Mouse (Mus musculus) liver, embryonic 13.5 days (tissue): ENCODE results near the gene Mettl13. TPM values are rescaled to one million over a fixed set of nuclear protein-coding genes. Genes with fewer than 3 reads are reported as not detected.

Source experiments
- ATAC-seq: fragments of 200-750 bp; cut with Nextera tagmentation; 2 replicates; pipeline ENCODE4 v1.8.0; 2017; ENCODE audit warnings: low read depth, mild to moderate bottlenecking, moderate number of reproducible peaks, moderate library complexity
- DNase-seq: peaks from one replicate; pipeline ENCODE4 v3.0.0; 2022
- H3K27ac ChIP-seq: fragments of 300-500 bp; sonication (generic); 2 replicates; pipeline ENCODE4 v1.5.1; 2015; ENCODE audit warnings: moderate library complexity, mild to moderate bottlenecking, inconsistent platforms
- H3K27me3 ChIP-seq: fragments of 300-500 bp; sonication (generic); 2 replicates; pipeline ENCODE4 v1.6.1; 2015; ENCODE audit warnings: mild to moderate bottlenecking, inconsistent platforms
- H3K36me3 ChIP-seq: fragments of 300-500 bp; sonication (generic); 2 replicates; pipeline ENCODE4 v1.6.1; 2015; ENCODE audit warnings: mild to moderate bottlenecking, inconsistent platforms
- H3K4me1 ChIP-seq: fragments of 300-500 bp; sonication (generic); replicated peaks from 2 replicates; pipeline ENCODE4 v1.6.1; 2015; ENCODE audit warnings: inconsistent platforms
- H3K4me2 ChIP-seq: fragments of 300-500 bp; sonication (generic); 2 replicates; pipeline ENCODE4 v1.6.1; 2015; ENCODE audit warnings: inconsistent platforms, mild to moderate bottlenecking, moderate library complexity
- H3K4me3 ChIP-seq: fragments of 300-500 bp; sonication (generic); replicated peaks from 2 replicates; pipeline ENCODE4 v1.5.1; 2015; ENCODE audit warnings: mild to moderate bottlenecking, inconsistent platforms
- H3K9ac ChIP-seq: fragments of 300-500 bp; sonication (generic); 2 replicates; pipeline ENCODE4 v1.6.1; 2015; ENCODE audit warnings: mild to moderate bottlenecking, inconsistent platforms
- H3K9me3 ChIP-seq: fragments of 300-500 bp; sonication (generic); replicated peaks from 2 replicates; pipeline ENCODE4 v1.6.1; 2016; ENCODE audit warnings: inconsistent platforms
- WGBS: fragments of 180-500 bp; shearing (Covaris S2); methylation state at CpG from one replicate; pipeline ENCODE4 v1.1.7; 2015; ENCODE audit not compliant: insufficient replicate concordance; 5-methylcytosine and 5-hydroxymethylcytosine counted together
- polyA plus RNA-seq: library from polyadenylated mRNA; unstranded; fragments of >200 nt; fragmentation: Nextera tagmentation; extraction: Ambion mirVana; gene quantifications from 2 replicates; pipeline ENCODE4 v1.2.1, GENCODE M21; 2015

The Mettl13 gene
- polyA plus RNA-seq, 1 experiment from 2014 or later: 15.1 TPM

GRCm38 (mm10) chr1:162531584-162531983 is 16.8 kb downstream of the Mettl13 start:
- ATAC-seq: no peak
- 61% methylated on average over 4 of the region's 4 CpGs for WGBS
- H3K4me1 ChIP-seq: no peaks in the 10 kb centered on the region
- peaks cover 39% of the 10 kb centered on the region for H3K36me3 ChIP-seq
- H3K4me3 ChIP-seq: no peak overlapping the region
- H3K4me2 ChIP-seq: no peak overlapping the region
- no peak for DNase-seq
- no peaks in the 10 kb centered on the region for H3K27me3 ChIP-seq
- no peak overlapping the region for H3K27ac ChIP-seq
- no peak overlapping the region for H3K9ac ChIP-seq
- H3K9me3 ChIP-seq: no peaks in the 10 kb centered on the region

GRCm38 (mm10) chr1:162530666-162531065 is 17.7 kb downstream of the Mettl13 start:
- Histone ChIP-seq H3K36me3 (peaks cover 30% of the 10 kb centered on the region), H3K4me2 (no peak overlapping the region), H3K9me3 (no peaks in the 10 kb centered on the region), H3K4me1 (no peaks in the 10 kb centered on the region), H3K9ac (no peak overlapping the region), H3K27me3 (no peaks in the 10 kb centered on the region), H3K4me3 (no peak overlapping the region), H3K27ac (no peak overlapping the region)
- DNase-seq (no peak), ATAC-seq (no peak)
- whole genome bisulfite sequencing: 89% methylated on average over 1 of the region's 1 CpGs

GRCm38 (mm10) chr1:162529651-162530050 is 18.7 kb downstream of the Mettl13 start:
- WGBS: 48% methylated on average over 2 of the region's 2 CpGs
- Histone ChIP-seq H3K36me3 (peaks cover 19% of the 10 kb centered on the region), H3K27me3 (no peaks in the 10 kb centered on the region), H3K4me3 (no peak overlapping the region), H3K9ac (no peak overlapping the region), H3K9me3 (no peaks in the 10 kb centered on the region), H3K4me1 (no peaks in the 10 kb centered on the region), H3K27ac (no peak overlapping the region), H3K4me2 (no peak overlapping the region)
- DNase-seq (no peak), ATAC-seq (no peak)

GRCm38 (mm10) chr1:162515116-162515515 is 33.2 kb downstream of the Mettl13 start:
- WGBS: 63% methylated on average over 1 of the region's 1 CpGs
- DNase-seq (no peak), ATAC-seq (no peak)
- H3K4me3 ChIP-seq: no peak overlapping the region
- H3K4me1 ChIP-seq: peaks cover 4% of the 10 kb centered on the region; the same call in 1 of the 2 replicates
- H3K9ac ChIP-seq: no peak overlapping the region
- H3K27ac ChIP-seq: no peak overlapping the region
- H3K4me2 ChIP-seq: no peak overlapping the region
- no peaks in the 10 kb centered on the region for H3K9me3 ChIP-seq
- no peaks in the 10 kb centered on the region for H3K27me3 ChIP-seq
- no peaks in the 10 kb centered on the region for H3K36me3 ChIP-seq

GRCm38 (mm10) chr1:162510013-162510356 is 38.4 kb downstream of the Mettl13 start:
- Histone ChIP-seq H3K9me3 (no peaks in the 10 kb centered on the region), H3K4me1 (peaks cover 16% of the 10 kb centered on the region), H3K27ac (no peak overlapping the region), H3K36me3 (no peaks in the 10 kb centered on the region), H3K27me3 (no peaks in the 10 kb centered on the region), H3K4me2 (0 out of 2 replicates have a peak overlapping the region, but pooled peaks have one; percentile 17), H3K4me3 (no peak overlapping the region), H3K9ac (no peak overlapping the region)
- DNase-seq (no peak), ATAC-seq (peak; percentile 84)
- 26% methylated on average over 2 of the region's 2 CpGs for WGBS

GRCm38 (mm10) chr1:162509329-162510012 is 38.9 kb downstream of the Mettl13 start:
- no peak overlapping the region for H3K27ac ChIP-seq
- no peak overlapping the region for H3K4me3 ChIP-seq
- H3K4me2 ChIP-seq: 0 out of 2 replicates have a peak overlapping the region, but pooled peaks have one; percentile 17
- no peaks in the 10 kb centered on the region for H3K27me3 ChIP-seq
- DNase-seq (no peak), ATAC-seq (peak; percentile 69)
- H3K9me3 ChIP-seq: no peaks in the 10 kb centered on the region
- no peaks in the 10 kb centered on the region for H3K36me3 ChIP-seq
- WGBS: 12% methylated on average over 12 of the region's 12 CpGs
- H3K9ac ChIP-seq: no peak overlapping the region
- peaks cover 16% of the 10 kb centered on the region for H3K4me1 ChIP-seq

- WGBS: 69% methylated on average over 4 of the region's 4 CpGs
- H3K4me1 ChIP-seq: peaks cover 16% of the 10 kb centered on the region
- no peaks in the 10 kb centered on the region for H3K9me3 ChIP-seq
- H3K27ac ChIP-seq: no peak overlapping the region
- no peaks in the 10 kb centered on the region for H3K27me3 ChIP-seq
- no peak overlapping the region for H3K4me2 ChIP-seq
- no peak for DNase-seq
- no peak overlapping the region for H3K9ac ChIP-seq
- H3K36me3 ChIP-seq: no peaks in the 10 kb centered on the region
- H3K4me3 ChIP-seq: no peak overlapping the region
- no peak for ATAC-seq
Measured at GRCm38 (mm10) chr1:162508211-162509005, 39.9 kb downstream of the Mettl13 start.

GRCm38 (mm10) chr1:162506516-162506915 is 41.8 kb downstream of the Mettl13 start:
- H3K27me3 ChIP-seq: no peaks in the 10 kb centered on the region
- no peaks in the 10 kb centered on the region for H3K36me3 ChIP-seq
- no peaks in the 10 kb centered on the region for H3K9me3 ChIP-seq
- WGBS: 54% methylated on average over 4 of the region's 4 CpGs
- no peak overlapping the region for H3K4me3 ChIP-seq
- peaks cover 16% of the 10 kb centered on the region for H3K4me1 ChIP-seq
- no peak for DNase-seq
- ATAC-seq: no peak
- no peak overlapping the region for H3K27ac ChIP-seq
- no peak overlapping the region for H3K9ac ChIP-seq
- H3K4me2 ChIP-seq: no peak overlapping the region

GRCm38 (mm10) chr1:162505649-162506048 is 42.7 kb downstream of the Mettl13 start:
- H3K27me3 ChIP-seq: no peaks in the 10 kb centered on the region
- H3K9ac ChIP-seq: no peak overlapping the region
- no peak overlapping the region for H3K4me3 ChIP-seq
- peaks cover 16% of the 10 kb centered on the region for H3K4me1 ChIP-seq
- DNase-seq (no peak), ATAC-seq (no peak)
- no peak overlapping the region for H3K27ac ChIP-seq
- no peak overlapping the region for H3K4me2 ChIP-seq
- no peaks in the 10 kb centered on the region for H3K9me3 ChIP-seq
- 39% methylated on average over 6 of the region's 6 CpGs for WGBS
- no peaks in the 10 kb centered on the region for H3K36me3 ChIP-seq
